In genomic region chr11:100425851-100426250, GRCm38 (mm10) we compare ENCODE assay signal across 8 mouse cellular contexts. TPM values are rescaled to one million over a fixed set of nuclear protein-coding genes. Genes with fewer than 3 reads are reported as not detected.
DNase-seq lines count a peak whose midpoint lies in the region; ATAC-seq and TF ChIP-seq lines count a peak whose summit lies in the region.

No protein-coding gene starts in this region.

- H3K27me3 ChIP-seq in CH12.LX (replicated peaks): peaks cover 2% of the 10 kb centered on the region
- H3K27me3 ChIP-seq in heart, postnatal 0 days (ENCODE audit: control insufficient read depth, insufficient read depth, low read length): no peaks in the 10 kb centered on the region

- in situ Hi-C loops in CH12.LX (cut with MboI; ENCODE audit: low pct_ligation_motif_present, low pct_unique_long_range_greater_than_20kb, low sequenced_read_pairs): loop anchor here (5.0 kb wide), 1 partner anchor 46 kb away; the partner anchor contains the start of gene Klhl11

- peak; percentile 77 for DNase-seq in CH12.LX (ENCODE audit: extremely low read depth)
- peak; percentile 94 for DNase-seq in ZHBTc4 (ENCODE audit: low read depth, low spot score)
- peak; percentile 80 for DNase-seq in embryo, embryonic 10.5 days (ENCODE audit: low spot score)
- peak; percentile 45 for DNase-seq in heart, postnatal 0 days (ENCODE audit: low spot score)
- peak; percentile 75 to 88 for DNase-seq in kidney, postnatal 36 days
- peak; percentile 71 for DNase-seq in lung, adult 2 months
- peak; percentile 83 for DNase-seq in retina, postnatal 1 day
- peak; percentile 66 to 77 for DNase-seq in urinary bladder, postnatal 4 days (ENCODE audit: low spot score in 2 of 2)

- WGBS in heart, postnatal 0 days: 11% methylated on average over 7 of the region's 7 CpGs
- 27% methylated on average over 7 of the region's 7 CpGs for WGBS in lung, adult 2 months

- peak; percentile 36; the same call in 1 of the 2 replicates for ATAC-seq in heart, postnatal 0 days (ENCODE audit: insufficient read depth, low read depth)

- TF ChIP-seq EP300 in CH12.LX (IDR thresholded peaks at IDR 0.05; ENCODE audit: low read length): no peak
- no peak for TF ChIP-seq EP300 in heart, postnatal 0 days (IDR thresholded peaks at IDR 0.05; ENCODE audit: low read depth)

- no peak overlapping the region for H3K27ac ChIP-seq in CH12.LX (ENCODE audit: insufficient read depth, low read depth)
- H3K27ac ChIP-seq in heart, postnatal 0 days (ENCODE audit: low read depth): no peak overlapping the region; the same call in 1 of the 2 replicates

- H3K9ac ChIP-seq in CH12.LX (ENCODE audit: insufficient read depth, low read depth): no peak overlapping the region
- no peak overlapping the region for H3K9ac ChIP-seq in heart, postnatal 0 days (replicated peaks; ENCODE audit: low read depth, low read length)

- H3K36me3 ChIP-seq in CH12.LX (replicated peaks in 1 of 2; ENCODE audit: control insufficient read depth in 1 of 2, insufficient read depth in 1 of 2, low read length in 1 of 2): peaks cover 12 to 31% of the 10 kb centered on the region in 2 experiments
- H3K36me3 ChIP-seq in heart, postnatal 0 days (replicated peaks; ENCODE audit: control insufficient read depth, insufficient read depth, low read length): peaks cover 23% of the 10 kb centered on the region

- H3K79me2 ChIP-seq in CH12.LX (replicated peaks; ENCODE audit: control insufficient read depth, extremely low read depth, insufficient read depth, poor library complexity, severe bottlenecking): no peaks in the 10 kb centered on the region

- peak; percentile 40 to 89 for TF ChIP-seq CTCF in CH12.LX (conservative IDR thresholded peaks at IDR 0.05 in 1 of 2, IDR thresholded peaks at IDR 0.05 in 1 of 2; ENCODE audit: low read depth in 2 of 2, low read length in 2 of 2)
- peak; percentile 66 for TF ChIP-seq CTCF in heart, postnatal 0 days (IDR thresholded peaks at IDR 0.05; ENCODE audit: low read depth)
- TF ChIP-seq CTCF in lung, adult 2 months (IDR thresholded peaks at IDR 0.05; ENCODE audit: insufficient read depth, low read length): peak; percentile 84

- H3K9me3 ChIP-seq in CH12.LX (replicated peaks; ENCODE audit: low read length): no peaks in the 10 kb centered on the region
- H3K9me3 ChIP-seq in heart, postnatal 0 days (replicated peaks; ENCODE audit: control insufficient read depth, low read length): no peaks in the 10 kb centered on the region

- dilution Hi-C loops in CH12.LX (cut with MboI; ENCODE audit: extremely low pct_ligation_motif_present, extremely low pct_unique_long_range_greater_than_20kb, low sequenced_read_pairs): no loop called here

- no peak overlapping the region for H3K4me2 ChIP-seq in CH12.LX (ENCODE audit: insufficient read depth, low read depth, poor library complexity, severe bottlenecking)
- no peak overlapping the region for H3K4me2 ChIP-seq in heart, postnatal 0 days (ENCODE audit: low read depth, low read length)

- peak; percentile 88 for TF ChIP-seq RAD21 in CH12.LX (IDR thresholded peaks at IDR 0.05; ENCODE audit: low read depth, low read length)

- TF ChIP-seq POLR2A in CH12.LX (IDR thresholded peaks at IDR 0.05; ENCODE audit: low read depth, low read length): no peak
- no peak for TF ChIP-seq POLR2A in lung, adult 2 months (IDR thresholded peaks at IDR 0.05; ENCODE audit: borderline replicate concordance, extremely low read depth, low read depth, low read length)

- H3K4me1 ChIP-seq in CH12.LX (ENCODE audit: control insufficient read depth in 1 of 2, insufficient read depth in 2 of 2): peaks cover 2 to 10% of the 10 kb centered on the region in 2 experiments; a peak in 2 of 4 replicates
- H3K4me1 ChIP-seq in heart, postnatal 0 days (ENCODE audit: control insufficient read depth, insufficient read depth): peaks cover 31% of the 10 kb centered on the region
- no peaks in the 10 kb centered on the region for H3K4me1 ChIP-seq in lung, adult 2 months (ENCODE audit: control insufficient read depth, insufficient read depth, low read length)

- no peak overlapping the region for H3K4me3 ChIP-seq in CH12.LX (replicated peaks in 1 of 3; ENCODE audit: low read depth in 2 of 3, low read length in 2 of 3, poor library complexity in 1 of 3)
- no peak overlapping the region for H3K4me3 ChIP-seq in heart, postnatal 0 days (ENCODE audit: low read depth, low read length)
- H3K4me3 ChIP-seq in lung, adult 2 months (replicated peaks; ENCODE audit: extremely low read depth, low read depth, low read length): no peak overlapping the region

TF ChIP-seq in CH12.LX, 34 proteins besides CTCF, POLR2A, EP300 and RAD21:
- TF ChIP-seq SMC3 (IDR thresholded peaks at IDR 0.05; ENCODE audit: low read depth, low read length) (peak; percentile 79), PAX5 (IDR thresholded peaks at IDR 0.05; ENCODE audit: low read length) (no peak), ZC3H11A (IDR thresholded peaks at IDR 0.05; ENCODE audit: low read depth, low read length) (peak; percentile 2; the same call in 1 of the 2 replicates)

RNA-seq across cellular contexts. Expression of gene Fkbp10, which starts 10.4 kb away (rescaled TPM):
- 0.34 and 0.63 TPM in 2 replicates for total RNA-seq in CH12.LX (2012; rRNA removed)
- 0.24 and 0.46 TPM in 2 replicates for total RNA-seq in CH12.LX (2014; rRNA removed)
- 0.30 and 0.31 TPM in 2 replicates for polyA plus RNA-seq in CH12.LX (2012; ENCODE audit: insufficient read length, low read depth)
- 106 and 114 TPM in 2 replicates for total RNA-seq in heart, postnatal 0 days (2014; rRNA removed; ENCODE audit: low replicate concordance)
- 93.0 and 95.9 TPM in 2 replicates for polyA plus RNA-seq in heart, postnatal 0 days (2015; fragmentation: Nextera tagmentation; extraction: Ambion mirVana)
- 41.5 and 42.5 TPM in 2 replicates for polyA plus RNA-seq in lung, adult 2 months (2012; rRNA removed)

RNA-seq across cellular contexts. Expression of gene P3h4, which starts 11.2 kb away (rescaled TPM):
- 0.04 TPM in 1 of 2 replicates, not detected in the other for total RNA-seq in CH12.LX (2012; rRNA removed)
- total RNA-seq in CH12.LX (2014; rRNA removed): not detected in 2 replicates
- not detected in 2 replicates for polyA plus RNA-seq in CH12.LX (2012; ENCODE audit: insufficient read length, low read depth)
- total RNA-seq in heart, postnatal 0 days (2014; rRNA removed; ENCODE audit: low replicate concordance): 58.0 and 66.1 TPM in 2 replicates
- 39.3 and 42.9 TPM in 2 replicates for polyA plus RNA-seq in heart, postnatal 0 days (2015; fragmentation: Nextera tagmentation; extraction: Ambion mirVana)
- 40.6 and 53.9 TPM in 2 replicates for polyA plus RNA-seq in lung, adult 2 months (2012; rRNA removed)

RNA-seq across cellular contexts. Expression of gene Nt5c3b, which starts 15.8 kb away (rescaled TPM):
- total RNA-seq in CH12.LX (2012; rRNA removed) (54.4 and 60.3 TPM in 2 replicates), CH12.LX (2014; rRNA removed) (50.1 and 54.2 TPM in 2 replicates)
- polyA plus RNA-seq in CH12.LX (2012; ENCODE audit: insufficient read length, low read depth): 63.5 and 68.2 TPM in 2 replicates
- total RNA-seq in heart, postnatal 0 days (2014; rRNA removed; ENCODE audit: low replicate concordance): 54.4 and 68.3 TPM in 2 replicates
- polyA plus RNA-seq in heart, postnatal 0 days (2015; fragmentation: Nextera tagmentation; extraction: Ambion mirVana): 84.7 and 85.0 TPM in 2 replicates
- 21.7 and 31.5 TPM in 2 replicates for polyA plus RNA-seq in lung, adult 2 months (2012; rRNA removed)

RNA-seq across cellular contexts. Expression of gene Klhl10, which starts 15.9 kb away (rescaled TPM):
- 0.67 and 1.1 TPM in 2 replicates for total RNA-seq in CH12.LX (2012; rRNA removed)
- 0.48 and 0.54 TPM in 2 replicates for total RNA-seq in CH12.LX (2014; rRNA removed)
- 0.30 and 0.56 TPM in 2 replicates for polyA plus RNA-seq in CH12.LX (2012; ENCODE audit: insufficient read length, low read depth)
- not detected in 2 replicates for total RNA-seq in heart, postnatal 0 days (2014; rRNA removed; ENCODE audit: low replicate concordance)
- 0.34 and 0.47 TPM in 2 replicates for polyA plus RNA-seq in heart, postnatal 0 days (2015; fragmentation: Nextera tagmentation; extraction: Ambion mirVana)
- polyA plus RNA-seq in lung, adult 2 months (2012; rRNA removed): 0.22 and 0.49 TPM in 2 replicates

RNA-seq across cellular contexts. Expression of gene Jup, which starts 28.3 kb away (rescaled TPM):
- 0.92 and 1.1 TPM in 2 replicates for total RNA-seq in CH12.LX (2012; rRNA removed)
- total RNA-seq in CH12.LX (2014; rRNA removed): 0.34 and 0.68 TPM in 2 replicates
- polyA plus RNA-seq in CH12.LX (2012; ENCODE audit: insufficient read length, low read depth): 1.3 and 1.4 TPM in 2 replicates
- total RNA-seq in heart, postnatal 0 days (2014; rRNA removed; ENCODE audit: low replicate concordance): 319 and 341 TPM in 2 replicates
- polyA plus RNA-seq in heart, postnatal 0 days (2015; fragmentation: Nextera tagmentation; extraction: Ambion mirVana): 135 and 142 TPM in 2 replicates
- polyA plus RNA-seq in lung, adult 2 months (2012; rRNA removed): 631 and 728 TPM in 2 replicates

Comparison
In these comparisons a context has a peak if more than half of its experiments do, and no peak if none do; other contexts are left out.
1. RNA of gene Fkbp10, which starts 10.4 kb away (polyA plus RNA-seq): 93.0 to 95.9 TPM in heart, postnatal 0 days and 41.5 to 42.5 TPM in lung, adult 2 months; 0.30 to 0.31 TPM in CH12.LX; every median in the first group is over 10 times any median in the second.
2. RNA of gene P3h4, which starts 11.2 kb away (polyA plus RNA-seq): 40.6 to 53.9 TPM in lung, adult 2 months and 39.3 to 42.9 TPM in heart, postnatal 0 days; not detected in CH12.LX; every median in the first group is over 10 times any median in the second.
3. Peak in every context shown above with its lines, with median percentiles within 50 percentile points of each other: DNase-seq and CTCF ChIP-seq.